Mouse (Mus musculus) left cerebral cortex, adult 9 months (tissue): ENCODE data around the gene Adam21.
A peak's percentile ranks its signal among the peaks of the same experiment; 100 is the strongest.
"Not testable (repeated sequence)": the region's sequence is repeated elsewhere in the genome, so short reads cannot be mapped to it uniquely, and the experiment has no call there.

Experiments used
- DNase-seq, 2 experiments: peaks; one replicate each; pipeline ENCODE4 v3.0.0; 2022; ENCODE audit warnings: low spot score in 2 of 2

The Adam21 gene

DNA sequence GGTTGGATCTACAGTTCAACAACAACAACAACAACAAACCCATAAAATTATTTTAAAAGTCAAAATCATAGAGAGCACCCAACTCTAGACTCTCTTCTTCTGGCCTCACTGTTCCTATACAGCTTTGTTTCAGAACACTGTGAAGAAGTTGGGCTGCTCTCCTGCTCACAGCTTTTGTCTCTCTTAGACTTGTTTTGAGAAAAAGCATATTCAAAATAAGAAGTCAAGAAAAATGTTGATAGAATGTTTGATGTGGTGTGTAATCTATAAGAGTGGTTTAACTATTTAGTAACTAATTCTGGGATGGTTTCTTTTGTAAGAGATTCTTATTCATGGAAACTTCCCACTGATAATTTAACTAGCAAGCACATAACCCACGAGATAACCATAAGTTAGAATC is at the start of gene Adam21:
Gene Adam21, minus strand, starts transcription at position 101 of the 400 bp plus-strand sequence.
- no peak for DNase-seq

DNA sequence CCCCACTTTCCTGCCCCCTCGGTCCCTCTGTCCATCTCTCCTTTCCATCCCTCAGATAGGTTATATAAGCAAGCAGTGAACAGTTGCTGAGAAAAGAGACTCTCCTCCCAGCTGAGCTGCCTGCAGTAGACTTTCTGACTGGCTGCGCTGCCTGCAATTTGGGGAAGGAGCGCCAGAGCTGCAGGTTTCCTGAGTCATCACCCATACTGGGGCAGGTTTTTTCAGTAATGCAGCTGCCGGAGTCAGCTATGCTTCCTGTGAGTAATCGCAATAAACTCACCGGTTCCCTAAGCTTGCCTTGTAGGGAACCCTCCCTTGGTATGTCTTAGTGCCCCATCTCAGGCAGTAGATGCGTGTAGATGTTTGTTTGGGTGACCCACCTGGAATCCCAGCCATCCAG is 48.7 kb upstream of the Adam21 start:
- DNase-seq, result peak in 1 of 2 experiments; percentile 58

GRCm38 (mm10) chr12:81615807-81616206 is 47.5 kb upstream of the Adam21 start:
- DNase-seq, result peak in 1 of 2 experiments; percentile 52

DNA sequence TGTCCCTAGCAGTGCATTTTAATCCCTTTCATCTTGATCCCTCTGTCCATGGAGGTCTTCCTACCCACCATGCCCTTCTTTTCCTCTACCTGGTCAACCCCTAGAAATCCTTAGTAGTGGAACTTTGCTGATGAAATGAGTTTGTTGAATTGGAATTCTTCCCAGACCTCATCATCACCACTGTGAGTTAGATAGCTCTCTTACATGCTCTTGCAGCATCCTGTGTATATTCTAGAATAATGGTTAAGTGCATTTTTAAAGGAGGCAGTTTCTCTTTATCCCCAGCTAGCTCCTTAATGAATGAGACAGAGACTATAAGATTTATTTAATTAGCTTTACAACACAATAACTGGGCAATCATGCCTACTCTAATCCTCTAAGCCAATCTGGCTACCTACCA is 41.2 kb upstream of the Adam21 start:
- DNase-seq, result no peak

DNA sequence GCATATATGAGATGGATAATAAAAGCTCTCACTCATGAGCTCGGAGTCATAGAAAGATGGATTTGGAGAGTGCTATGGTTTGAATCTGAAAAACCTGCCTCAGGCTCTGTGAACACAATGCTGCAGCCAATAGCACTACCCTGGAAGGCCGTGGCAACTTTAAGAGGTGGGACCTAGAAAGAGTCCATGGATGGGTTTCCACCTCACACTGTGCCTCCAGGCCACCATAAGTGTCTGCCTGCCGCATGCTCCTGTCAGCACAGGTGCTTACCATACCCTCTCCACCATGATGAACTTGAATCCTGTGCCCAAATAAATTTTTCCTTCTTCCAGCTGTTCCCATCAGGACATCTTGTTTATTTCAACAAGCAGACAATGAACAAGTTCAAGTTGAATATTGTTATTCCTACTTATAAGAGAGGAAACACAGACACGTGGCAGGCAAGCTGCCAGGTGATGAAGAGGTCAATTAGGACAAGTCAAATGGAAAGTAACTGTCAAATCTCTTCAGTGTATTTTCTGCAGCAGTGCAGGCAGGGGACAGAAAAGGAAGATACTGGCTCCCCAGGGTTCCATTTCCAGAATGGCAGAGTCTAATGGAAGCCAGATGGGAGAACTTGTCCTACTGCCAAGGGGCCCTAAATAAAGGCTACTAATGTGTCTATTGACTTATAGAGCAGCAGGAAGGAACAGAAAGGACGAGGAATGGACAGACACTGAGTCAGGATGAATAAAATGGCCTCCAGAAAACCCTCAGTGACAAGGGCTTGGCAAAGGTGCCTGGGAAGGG is 36.9 kb upstream of the Adam21 start:
- no peak for DNase-seq

DNA sequence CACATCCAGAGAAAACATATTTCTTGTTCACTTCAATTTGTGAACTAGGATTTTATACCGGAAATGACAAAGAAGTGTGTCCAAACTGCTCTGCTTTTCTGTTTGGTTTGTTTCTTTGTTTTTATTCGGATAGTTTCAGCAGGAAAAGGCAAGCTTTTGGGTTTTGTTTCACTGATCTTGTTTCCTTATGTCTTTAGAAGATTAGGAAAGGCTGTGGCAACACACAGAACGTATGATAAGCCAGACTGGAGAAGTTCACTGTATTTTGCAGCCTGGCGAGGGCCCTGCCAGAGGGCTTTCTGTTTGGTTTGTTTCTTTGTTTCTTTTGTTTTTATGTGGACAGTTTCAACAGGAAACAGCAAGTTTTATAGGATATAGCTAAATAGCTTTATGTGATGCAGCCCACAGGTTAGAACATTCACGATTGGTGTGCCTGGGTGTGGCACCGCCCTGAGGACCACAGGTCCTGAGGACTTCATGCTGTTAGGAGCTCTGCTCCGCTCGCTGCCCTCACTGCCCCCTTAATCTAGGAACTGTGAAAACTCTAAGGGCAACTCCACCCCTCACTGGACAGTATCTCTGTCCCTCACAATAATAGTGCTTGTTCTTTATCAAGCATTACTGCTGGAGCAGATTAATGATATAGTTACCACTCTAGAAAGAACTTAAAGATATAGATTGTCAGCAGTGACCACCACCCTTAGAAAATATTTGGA is 28.4 kb upstream of the Adam21 start:
- DNase-seq, result no peak

DNA sequence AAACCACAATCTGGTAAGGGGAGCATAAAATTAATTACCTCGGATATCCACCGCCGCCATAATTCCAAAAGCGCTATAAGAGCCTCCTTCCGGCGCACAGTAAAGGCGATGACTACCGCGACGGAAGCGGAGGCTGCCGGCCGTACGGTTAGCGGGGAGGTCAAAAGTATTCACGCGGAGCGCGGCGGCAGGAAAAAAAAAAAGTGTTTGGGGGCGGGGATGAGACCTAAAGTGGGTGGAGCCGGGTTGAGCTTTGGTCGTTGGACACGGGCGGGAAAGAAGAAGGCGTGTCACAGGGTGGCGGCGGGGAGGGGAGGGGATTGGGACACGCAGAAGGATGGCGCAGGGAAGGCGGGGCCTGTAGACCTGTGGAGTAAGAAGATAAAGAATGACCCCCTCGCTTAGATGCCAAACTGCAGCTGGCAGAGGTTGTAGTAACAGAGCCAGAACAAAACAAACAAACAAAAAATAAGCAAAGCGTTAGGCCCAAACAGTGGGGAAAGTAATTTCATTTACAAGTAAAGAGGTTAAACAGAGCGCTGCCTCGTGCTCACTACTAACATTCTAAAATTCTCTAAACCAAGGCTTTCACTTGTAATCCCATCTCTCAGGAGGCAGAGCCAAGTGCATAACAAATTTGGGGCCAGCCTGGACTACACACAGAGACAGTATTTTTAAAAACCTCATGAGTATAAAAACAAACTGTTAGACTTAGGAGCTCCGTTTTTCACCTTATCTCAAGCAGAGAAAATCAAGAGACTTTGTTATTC is 26.8 kb upstream of the Adam21 start, which contains the start of gene Med6:
Gene Med6, minus strand, starts transcription at position 107 of the 770 bp plus-strand sequence.
- DNase-seq, result peak; percentile 79 to 93

DNA sequence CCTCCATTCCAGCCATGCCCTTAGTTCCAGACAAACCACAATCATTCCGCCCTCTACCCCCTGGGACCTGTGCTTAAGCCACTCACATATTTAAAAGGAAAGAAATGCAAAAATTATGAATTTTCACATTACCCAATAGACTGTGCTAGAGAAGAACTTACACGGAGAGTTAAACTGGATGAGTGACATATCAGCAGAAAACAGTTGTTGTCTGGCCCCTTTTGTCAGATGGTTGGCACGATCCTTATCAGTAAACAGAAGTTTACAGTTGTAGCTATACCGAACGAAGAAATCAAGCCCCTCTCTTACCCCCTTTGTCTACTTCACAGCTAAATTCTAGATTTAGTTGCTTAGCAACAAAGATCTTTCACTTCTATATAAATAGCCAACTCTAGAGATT is 343 bp downstream of the Adam21 start:
- no peak for DNase-seq

DNA sequence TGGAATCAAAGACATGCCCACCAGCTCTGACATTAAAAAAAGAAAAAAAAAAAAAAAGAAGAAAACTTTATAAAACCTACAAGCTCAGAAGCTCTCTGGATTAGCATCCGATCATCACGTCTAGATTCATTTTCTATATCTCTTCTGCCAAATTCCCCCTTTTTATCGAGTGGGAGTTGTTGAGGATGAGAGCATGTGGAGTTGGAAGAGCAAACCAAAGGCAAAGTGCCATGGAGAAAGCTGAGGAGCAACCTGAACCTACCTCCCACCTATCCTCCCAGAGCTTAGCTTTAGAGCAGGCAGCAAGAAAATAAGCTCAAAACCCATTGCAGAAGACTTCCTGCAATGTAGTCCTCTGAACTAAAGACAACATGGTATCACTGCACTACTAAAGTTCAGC is 4.1 kb downstream of the Adam21 start:
- DNase-seq, result peak; percentile 3 to 4

- DNase-seq, result no peak
Observed at GRCm38 (mm10) chr12:81549286-81549685, 19.0 kb downstream of the Adam21 start.

DNA sequence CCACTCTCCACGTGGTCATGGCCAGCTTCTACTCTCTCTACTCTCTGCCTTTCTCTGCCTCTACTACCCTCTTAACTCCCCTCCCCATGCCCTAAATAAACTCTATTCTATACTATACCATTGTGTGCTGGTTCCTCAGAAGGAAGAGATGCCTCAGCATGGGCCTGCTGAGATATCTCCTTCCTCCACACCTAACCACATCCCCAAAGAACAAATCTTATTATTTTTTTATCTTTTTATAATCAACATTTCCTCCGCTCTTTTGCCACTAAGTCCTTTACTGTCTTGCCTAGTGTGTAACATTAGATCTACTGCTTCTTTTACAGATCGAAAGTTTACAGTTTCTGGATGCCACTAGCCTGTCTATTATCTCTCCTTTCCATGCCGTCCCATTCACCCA is 21.1 kb downstream of the Adam21 start:
- no peak for DNase-seq

DNA sequence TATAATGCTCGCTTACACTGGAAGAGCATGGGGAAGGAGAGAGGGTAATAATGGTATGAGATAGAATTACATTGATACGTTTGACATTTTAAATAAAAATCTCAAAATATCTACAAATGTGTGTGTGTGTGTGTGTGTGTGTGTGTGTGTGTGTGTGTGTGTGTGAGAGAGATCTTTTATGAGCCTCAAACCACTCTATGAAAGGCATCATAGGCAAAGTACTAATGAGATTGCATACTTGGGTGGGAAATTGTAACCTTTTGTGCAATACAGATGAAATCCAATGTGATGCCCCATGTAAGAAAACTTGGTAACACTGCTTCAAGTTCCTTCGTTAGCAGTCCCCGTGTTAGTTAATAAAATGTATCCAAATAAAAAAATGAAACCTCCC is 35.2 kb downstream of the Adam21 start:
- no peak for DNase-seq

DNA sequence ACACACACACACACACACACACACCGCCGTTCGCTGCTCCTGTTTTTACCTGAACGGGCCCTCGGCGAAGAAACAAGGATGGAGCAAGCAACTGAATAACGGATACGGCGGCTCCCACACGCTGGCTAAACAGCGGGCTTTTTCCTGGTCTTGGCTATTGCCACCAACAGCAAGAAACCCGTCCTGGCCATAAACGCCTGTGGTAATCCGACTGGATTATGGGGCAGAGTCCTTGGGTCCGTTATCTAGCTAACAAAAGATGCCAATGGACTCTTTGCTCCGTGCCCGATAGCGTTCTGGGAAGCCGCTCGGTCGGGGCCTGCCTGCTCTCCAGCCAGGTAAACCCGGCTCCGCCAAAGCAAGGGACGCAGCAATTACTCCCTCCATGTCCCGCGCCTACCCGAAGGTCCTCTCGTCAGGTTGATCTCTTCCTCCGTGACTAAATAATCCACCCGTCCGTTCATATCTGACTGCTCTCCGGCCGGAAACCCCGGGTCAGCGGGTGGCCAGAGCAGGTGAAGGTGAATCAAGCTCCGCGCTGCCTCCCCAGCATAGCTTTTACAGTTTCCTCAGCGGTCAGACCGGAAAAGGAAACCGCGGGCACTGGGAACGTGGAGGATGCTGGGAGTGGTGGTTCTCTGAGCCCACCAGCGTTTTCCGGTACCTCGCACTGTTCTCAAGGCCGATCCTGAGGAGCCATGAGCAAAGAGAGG is 35.8 kb downstream of the Adam21 start, which contains the start of the genes Gm20498 and Synj2bp:
Gene Gm20498, minus strand, starts transcription at position 590 of the 713 bp plus-strand sequence.
Gene Synj2bp, minus strand, starts transcription at position 596 of the 713 bp plus-strand sequence.
- DNase-seq, result peak; percentile 58 to 88

DNA sequence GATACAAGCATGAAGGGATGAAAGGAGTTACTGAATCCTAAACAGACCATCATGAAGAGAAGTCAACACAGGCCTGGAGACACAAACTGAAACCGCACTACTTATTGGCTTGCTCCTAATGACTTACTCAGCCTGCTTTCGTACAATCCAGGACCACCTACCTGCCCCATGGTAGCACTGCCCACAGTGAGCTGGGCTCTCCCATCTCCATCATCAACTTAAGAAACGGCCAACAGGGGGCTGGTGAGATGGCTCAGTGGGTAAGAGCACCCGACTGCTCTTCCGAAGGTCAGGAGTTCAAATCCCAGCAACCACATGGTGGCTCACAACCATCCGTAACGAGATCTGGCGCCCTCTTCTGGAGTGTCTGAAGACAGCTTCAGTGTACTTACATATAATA is 37.7 kb downstream of the Adam21 start:
- DNase-seq, result not testable (repeated sequence)
